Mouse (Mus musculus): ENCODE data around the gene Syce2. TPM values are rescaled to one million over a fixed set of nuclear protein-coding genes. Genes with fewer than 3 reads are reported as not detected.
A peak's percentile ranks its signal among the peaks of the same experiment; 100 is the strongest.

The Syce2 gene
- polyA plus RNA-seq, 1 experiment from 2014 or later = 46.6 TPM

DNA sequence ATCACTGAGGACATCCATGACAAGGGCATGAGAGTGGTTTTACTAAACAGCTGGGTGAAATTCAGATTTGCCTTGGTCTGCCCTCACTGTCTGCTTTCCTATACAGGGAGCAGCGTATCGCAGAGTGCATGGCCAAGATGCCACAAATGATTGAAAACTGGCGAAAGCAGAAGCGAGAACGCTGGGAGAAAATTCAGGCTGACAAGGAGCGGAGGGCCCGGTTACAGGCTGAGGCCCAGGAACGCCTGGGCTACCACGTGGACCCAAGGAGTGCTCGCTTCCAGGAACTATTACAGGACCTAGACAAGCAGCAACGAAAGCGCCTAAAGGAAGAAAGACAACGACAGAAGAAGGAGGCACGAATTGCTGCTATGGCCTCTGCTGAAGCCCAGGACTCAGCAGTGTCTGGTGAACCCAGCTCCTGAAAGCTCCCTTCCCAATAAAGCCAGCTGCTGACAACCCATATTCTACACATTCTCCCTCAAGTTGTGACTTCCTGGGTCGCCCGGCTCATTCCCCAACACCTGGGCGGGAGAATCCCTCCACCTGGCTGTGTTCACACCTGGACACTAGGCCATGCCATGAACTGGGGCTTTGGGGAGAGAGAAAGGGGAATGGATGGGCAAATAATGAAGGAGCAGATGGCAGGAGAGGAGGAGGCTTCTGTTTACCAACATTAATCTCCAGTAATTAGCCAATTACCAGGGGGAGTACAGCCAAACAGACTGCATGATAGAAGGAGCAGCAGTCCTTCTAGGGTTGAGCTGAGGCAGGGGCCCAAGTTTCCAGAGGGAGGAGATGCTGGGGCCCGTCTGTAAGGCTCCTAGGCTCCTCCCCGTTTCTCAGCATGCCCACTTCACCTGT is 37.7 kb upstream of the Syce2 start:
- Histone ChIP-seq H3K9me3 (ENCODE audit: control insufficient read depth, low read length) (no peaks in the 10 kb centered on the region), H3K4me3 (ENCODE audit: low read length) (no peak overlapping the region), H3K27me3 (replicated peaks; ENCODE audit: control insufficient read depth, insufficient read depth, low read length) (no peaks in the 10 kb centered on the region), H3K36me3 (ENCODE audit: control insufficient read depth, insufficient read depth, low read length) (peaks cover 34% of the 10 kb centered on the region), H3K27ac (ENCODE audit: low read depth, low read length) (peak overlapping the region; percentile 75), H3K9ac (ENCODE audit: low read depth, low read length) (no peak overlapping the region), H3K4me1 (ENCODE audit: control insufficient read depth, insufficient read depth, low read depth, low read length) (peaks cover 30% of the 10 kb centered on the region), H3K4me2 (ENCODE audit: low read length) (no peak overlapping the region; the same call in 1 of the 2 replicates)
- WGBS = 73% methylated on average over 19 of the region's 19 CpGs
- peak; percentile 45 for ATAC-seq

- Histone ChIP-seq H3K4me1 (ENCODE audit: control insufficient read depth, insufficient read depth, low read depth, low read length) (peaks cover 37% of the 10 kb centered on the region), H3K4me2 (ENCODE audit: low read length) (no peak overlapping the region; the same call in 1 of the 2 replicates), H3K9me3 (ENCODE audit: control insufficient read depth, low read length) (no peaks in the 10 kb centered on the region), H3K36me3 (ENCODE audit: control insufficient read depth, insufficient read depth, low read length) (peaks cover 34% of the 10 kb centered on the region), H3K9ac (ENCODE audit: low read depth, low read length) (no peak overlapping the region), H3K27me3 (replicated peaks; ENCODE audit: control insufficient read depth, insufficient read depth, low read length) (no peaks in the 10 kb centered on the region), H3K4me3 (ENCODE audit: low read length) (no peak overlapping the region), H3K27ac (ENCODE audit: low read depth, low read length) (peak overlapping the region; percentile 75)
- ATAC-seq = peak; percentile 31
- 56% methylated on average over 10 of the region's 10 CpGs for WGBS
These were observed 36.8 kb upstream of the Syce2 start for GRCm38 (mm10) chr8:84834866-84835855.

DNA sequence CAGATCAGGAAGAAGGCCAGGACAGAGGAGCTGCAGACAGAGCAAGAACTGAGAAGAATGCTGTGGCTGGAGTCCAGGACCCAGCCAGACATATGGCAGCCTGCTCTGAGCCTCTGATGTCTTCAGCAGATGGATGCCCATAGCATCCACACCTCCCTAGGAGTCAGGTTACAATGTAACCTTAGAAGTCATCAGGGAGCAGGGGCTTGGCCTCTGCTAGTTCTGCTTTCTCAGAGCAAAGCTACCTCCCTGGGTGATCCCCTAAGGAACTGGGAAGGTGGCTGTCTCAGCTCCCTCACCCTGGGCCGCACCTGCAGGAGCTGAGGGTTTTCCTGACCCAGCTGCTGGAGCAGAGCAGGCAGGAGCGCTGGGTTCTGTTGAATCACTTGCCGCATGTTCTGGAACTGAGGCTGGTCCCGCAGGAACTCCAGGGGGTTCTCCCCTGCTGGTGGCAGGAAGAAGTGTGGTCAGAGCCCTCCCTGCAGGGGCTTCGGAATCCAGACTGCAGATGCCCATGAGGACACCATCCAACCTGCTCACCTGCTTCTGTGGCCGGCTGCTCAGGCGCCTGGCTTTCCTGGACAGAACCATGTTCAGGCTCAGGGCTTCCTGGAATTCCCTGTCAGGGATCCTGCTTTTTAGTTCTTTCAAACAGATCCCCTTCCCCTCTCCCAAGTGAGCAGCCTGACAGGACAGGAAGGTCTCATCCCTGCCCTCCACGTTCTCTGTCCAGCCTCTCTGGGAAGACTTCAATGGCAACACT is 34.6 kb upstream of the Syce2 start:
- ATAC-seq = no peak
- H3K4me1 ChIP-seq (ENCODE audit: control insufficient read depth, insufficient read depth, low read depth, low read length) = peaks cover 37% of the 10 kb centered on the region
- no peaks in the 10 kb centered on the region for H3K9me3 ChIP-seq (ENCODE audit: control insufficient read depth, low read length)
- no peaks in the 10 kb centered on the region for H3K27me3 ChIP-seq (replicated peaks; ENCODE audit: control insufficient read depth, insufficient read depth, low read length)
- no peak overlapping the region for H3K4me2 ChIP-seq (ENCODE audit: low read length)
- H3K36me3 ChIP-seq (ENCODE audit: control insufficient read depth, insufficient read depth, low read length) = peaks cover 45% of the 10 kb centered on the region
- H3K27ac ChIP-seq (ENCODE audit: low read depth, low read length) = no peak overlapping the region
- no peak overlapping the region for H3K4me3 ChIP-seq (ENCODE audit: low read length)
- no peak overlapping the region for H3K9ac ChIP-seq (ENCODE audit: low read depth, low read length)
- WGBS = 73% methylated on average over 8 of the region's 8 CpGs

DNA sequence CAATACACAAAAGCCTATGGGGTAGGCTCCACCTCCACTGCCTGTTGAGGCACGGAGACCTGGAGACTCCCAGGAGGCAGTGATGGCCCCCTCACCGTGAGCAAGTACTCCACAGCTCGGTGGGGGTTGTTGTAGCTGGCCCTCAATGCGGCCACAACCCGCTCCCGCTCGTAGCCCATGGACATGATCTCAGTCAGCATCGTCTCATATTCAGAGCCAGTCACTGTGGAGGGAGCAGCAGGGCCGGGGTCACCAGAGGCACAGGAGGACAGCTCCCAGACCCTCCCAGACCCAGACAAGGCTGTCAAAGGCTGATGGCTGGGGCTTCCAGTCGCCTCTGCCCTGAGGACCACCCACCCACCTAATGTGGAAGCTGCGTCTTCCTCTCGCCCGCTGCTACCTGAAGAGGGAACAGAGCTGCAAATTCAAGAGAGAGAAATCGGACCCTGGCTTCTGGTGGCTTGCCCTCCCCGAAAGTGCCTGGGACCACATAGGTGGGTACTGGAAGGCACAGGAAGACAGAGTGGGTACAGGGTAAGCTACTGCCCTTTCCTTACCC is 33.9 kb upstream of the Syce2 start:
- H3K27me3 ChIP-seq (replicated peaks; ENCODE audit: control insufficient read depth, insufficient read depth, low read length) = no peaks in the 10 kb centered on the region
- H3K9me3 ChIP-seq (ENCODE audit: control insufficient read depth, low read length) = no peaks in the 10 kb centered on the region
- H3K36me3 ChIP-seq (ENCODE audit: control insufficient read depth, insufficient read depth, low read length) = peaks cover 52% of the 10 kb centered on the region
- no peak for ATAC-seq
- 81% methylated on average over 15 of the region's 15 CpGs for WGBS
- H3K4me3 ChIP-seq (ENCODE audit: low read length) = no peak overlapping the region
- no peak overlapping the region for H3K4me2 ChIP-seq (ENCODE audit: low read length)
- H3K27ac ChIP-seq (ENCODE audit: low read depth, low read length) = no peak overlapping the region
- no peak overlapping the region for H3K9ac ChIP-seq (ENCODE audit: low read depth, low read length)
- H3K4me1 ChIP-seq (ENCODE audit: control insufficient read depth, insufficient read depth, low read depth, low read length) = peaks cover 34% of the 10 kb centered on the region

DNA sequence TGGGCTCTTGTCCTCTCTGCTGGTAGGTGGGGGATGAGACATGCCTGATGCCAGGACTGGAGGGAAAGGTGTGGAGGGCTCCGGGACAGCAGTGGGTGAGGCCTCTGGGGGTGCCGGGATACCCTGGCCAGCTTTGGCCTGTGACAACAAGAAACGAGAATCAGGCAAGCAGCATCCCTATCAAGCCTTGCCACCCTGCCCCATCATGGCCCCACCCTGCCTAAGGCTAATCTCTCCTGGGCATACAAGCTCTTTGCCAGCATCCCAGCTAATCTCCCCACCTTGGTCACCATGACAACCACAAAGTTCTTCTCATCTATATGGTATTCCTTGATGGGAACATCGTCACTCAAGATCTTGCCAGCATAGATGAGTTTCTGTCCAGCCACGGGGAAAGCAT is 33.4 kb upstream of the Syce2 start:
- H3K4me2 ChIP-seq (ENCODE audit: low read length) = no peak overlapping the region
- H3K9me3 ChIP-seq (ENCODE audit: control insufficient read depth, low read length) = no peaks in the 10 kb centered on the region
- no peaks in the 10 kb centered on the region for H3K27me3 ChIP-seq (replicated peaks; ENCODE audit: control insufficient read depth, insufficient read depth, low read length)
- H3K4me1 ChIP-seq (ENCODE audit: control insufficient read depth, insufficient read depth, low read depth, low read length) = peaks cover 32% of the 10 kb centered on the region
- no peak overlapping the region for H3K4me3 ChIP-seq (ENCODE audit: low read length)
- no peak overlapping the region for H3K9ac ChIP-seq (ENCODE audit: low read depth, low read length)
- no peak for ATAC-seq
- peaks cover 57% of the 10 kb centered on the region for H3K36me3 ChIP-seq (ENCODE audit: control insufficient read depth, insufficient read depth, low read length)
- H3K27ac ChIP-seq (ENCODE audit: low read depth, low read length) = no peak overlapping the region
- WGBS = 75% methylated on average over 5 of the region's 5 CpGs

- no peak for ATAC-seq
- Histone ChIP-seq H3K27me3 (replicated peaks; ENCODE audit: control insufficient read depth, insufficient read depth, low read length) (no peaks in the 10 kb centered on the region), H3K36me3 (ENCODE audit: control insufficient read depth, insufficient read depth, low read length) (peaks cover 57% of the 10 kb centered on the region), H3K4me1 (ENCODE audit: control insufficient read depth, insufficient read depth, low read depth, low read length) (peaks cover 29% of the 10 kb centered on the region), H3K4me3 (ENCODE audit: low read length) (peak overlapping the region; percentile 90), H3K4me2 (ENCODE audit: low read length) (peak overlapping the region; percentile 72), H3K27ac (ENCODE audit: low read depth, low read length) (0 out of 2 replicates have a peak overlapping the region, but pooled peaks have one; percentile 44), H3K9ac (ENCODE audit: low read depth, low read length) (peak overlapping the region; percentile 92; the same call in 1 of the 2 replicates), H3K9me3 (ENCODE audit: control insufficient read depth, low read length) (no peaks in the 10 kb centered on the region)
- 94% methylated on average over 2 of the region's 2 CpGs for WGBS
These were observed 32.5 kb upstream of the Syce2 start for GRCm38 (mm10) chr8:84839411-84839810.

- H3K36me3 ChIP-seq (ENCODE audit: control insufficient read depth, insufficient read depth, low read length) = peaks cover 58% of the 10 kb centered on the region
- peak overlapping the region; percentile 92 for H3K9ac ChIP-seq (ENCODE audit: low read depth, low read length)
- H3K27ac ChIP-seq (ENCODE audit: low read depth, low read length) = peak overlapping the region; percentile 91
- peaks cover 29% of the 10 kb centered on the region for H3K4me1 ChIP-seq (ENCODE audit: control insufficient read depth, insufficient read depth, low read depth, low read length)
- H3K27me3 ChIP-seq (replicated peaks; ENCODE audit: control insufficient read depth, insufficient read depth, low read length) = no peaks in the 10 kb centered on the region
- H3K4me3 ChIP-seq (ENCODE audit: low read length) = peak overlapping the region; percentile 90
- ATAC-seq = no peak
- WGBS = under 1% methylated on average over 7 of the region's 7 CpGs
- no peaks in the 10 kb centered on the region for H3K9me3 ChIP-seq (ENCODE audit: control insufficient read depth, low read length)
- H3K4me2 ChIP-seq (ENCODE audit: low read length) = peak overlapping the region; percentile 72
These were observed 32.0 kb upstream of the Syce2 start for GRCm38 (mm10) chr8:84839875-84840247.

DNA sequence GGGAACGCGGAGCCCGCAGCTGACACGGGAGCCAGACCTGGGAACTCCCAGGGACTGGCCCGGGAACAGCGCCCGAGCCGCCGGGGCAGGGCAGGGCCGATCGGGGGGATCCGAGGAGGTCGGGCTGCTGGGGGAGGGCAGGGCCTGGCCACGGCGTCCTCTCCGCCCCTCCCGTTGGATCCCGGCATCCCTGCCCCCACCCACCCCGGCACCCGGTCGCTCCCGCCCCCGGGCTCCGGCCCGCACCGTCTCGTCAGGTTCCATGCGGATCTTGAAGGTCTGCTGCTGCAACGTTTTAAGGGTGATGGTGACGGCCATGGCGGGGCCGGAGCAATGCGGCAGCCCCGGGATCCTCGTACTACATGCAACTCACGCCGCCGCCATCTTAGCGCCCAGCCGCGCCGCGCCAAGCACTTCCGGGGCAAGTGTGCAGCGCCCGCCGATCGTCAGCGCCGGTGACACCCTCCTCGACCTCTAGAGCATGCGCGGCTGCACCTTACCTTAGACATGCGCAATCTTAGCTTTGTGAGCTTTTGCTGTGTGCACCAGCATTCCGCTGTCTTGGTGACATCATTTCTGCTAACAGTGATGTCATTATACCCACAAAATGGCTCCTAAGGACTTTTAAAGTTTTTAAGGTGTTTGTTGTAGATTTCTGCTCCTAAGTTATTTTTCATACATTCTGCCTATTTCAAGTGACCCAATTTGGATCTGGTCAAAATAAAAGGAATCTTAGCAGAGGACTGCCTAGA is 31.5 kb upstream of the Syce2 start, which contains the start of gene Rad23a:
Rad23a (minus strand) TSS at position 418 of the 752 bp plus-strand sequence.
- Histone ChIP-seq H3K4me3 (ENCODE audit: low read length) (peak within 1 kb of the TSS; percentile 90), H3K9me3 (ENCODE audit: control insufficient read depth, low read length) (no peaks in the 10 kb centered on the region), H3K9ac (ENCODE audit: low read depth, low read length) (peak within 1 kb of the TSS; percentile 92), H3K27me3 (replicated peaks; ENCODE audit: control insufficient read depth, insufficient read depth, low read length) (no peaks in the 10 kb centered on the region), H3K4me1 (ENCODE audit: control insufficient read depth, insufficient read depth, low read depth, low read length) (peaks cover 33% of the 10 kb centered on the region), H3K27ac (ENCODE audit: low read depth, low read length) (peak within 1 kb of the TSS; percentile 91), H3K4me2 (ENCODE audit: low read length) (peak within 1 kb of the TSS; percentile 72), H3K36me3 (ENCODE audit: control insufficient read depth, insufficient read depth, low read length) (peaks cover 59% of the 10 kb centered on the region)
- peak; percentile 95 for ATAC-seq
- 0% methylated on average over 44 of the region's 55 CpGs for WGBS
